Mouse (Mus musculus): ENCODE data around the gene Tuba1a. TPM values are rescaled to one million over a fixed set of nuclear protein-coding genes. Genes with fewer than 3 reads are reported as not detected.
A peak's percentile ranks its signal among the peaks of the same experiment; 100 is the strongest.
"Not testable (repeated sequence)": the region's sequence is repeated elsewhere in the genome, so short reads cannot be mapped to it uniquely, and the experiment has no call there.

Tuba1a gene
- polyA plus RNA-seq, 3 experiments from 2014 or later: 206 to 351 (median 217) TPM

- ATAC-seq: no peak
Measured at GRCm38 (mm10) chr15:98923031-98923537, 30.4 kb downstream of the Tuba1a start.

- ATAC-seq: no peak
Measured at GRCm38 (mm10) chr15:98922581-98922980, 30.9 kb downstream of the Tuba1a start.

GRCm38 (mm10) chr15:98921510-98921909 is 32.0 kb downstream of the Tuba1a start:
- no peak for ATAC-seq

GRCm38 (mm10) chr15:98918499-98918895 is 35.0 kb downstream of the Tuba1a start:
- not testable (repeated sequence) for ATAC-seq

GRCm38 (mm10) chr15:98917538-98918498 is 35.7 kb downstream of the Tuba1a start, which contains the start of gene Lmbr1l:
Gene Lmbr1l (minus strand): TSS chr15:98918231.
- peak; percentile 97 for ATAC-seq

- ATAC-seq: no peak
Measured at GRCm38 (mm10) chr15:98917091-98917490, 36.4 kb downstream of the Tuba1a start.

- ATAC-seq: no peak
Measured at GRCm38 (mm10) chr15:98916016-98916415, 37.5 kb downstream of the Tuba1a start.

GRCm38 (mm10) chr15:98914903-98915302 is 38.6 kb downstream of the Tuba1a start:
- ATAC-seq: no peak

- ATAC-seq: no peak
Measured at GRCm38 (mm10) chr15:98904692-98905091, 48.8 kb downstream of the Tuba1a start.

- no peak for ATAC-seq
Measured at GRCm38 (mm10) chr15:98902600-98902999, 50.9 kb downstream of the Tuba1a start.

- no peak for ATAC-seq
Measured at GRCm38 (mm10) chr15:98901530-98901929, 52.0 kb downstream of the Tuba1a start.

Other genes with a start within 250 kb of the Tuba1a start
- gene Ccdc65, start 245.5 kb downstream of the Tuba1a start, polyA plus RNA-seq (2017; shearing (Covaris generic)): not detected
- 1 to 10 TPM in 1 of 3 experiments, under 1 TPM in 1, not detected in 1; 0.62 to 1.7 TPM for gene Fkbp11, start 225.5 kb downstream of the Tuba1a start, polyA plus RNA-seq (2017; shearing (Covaris generic))
- gene Arf3, start 190.5 kb downstream of the Tuba1a start, polyA plus RNA-seq (2017; shearing (Covaris generic)): 10 to 100 TPM; 35.5 to 38.0 (median 37.8) TPM
- gene Wnt10b, start 175.6 kb downstream of the Tuba1a start, polyA plus RNA-seq (2017; shearing (Covaris generic)): under 1 TPM in 1 of 3 experiments, not detected in 2; 0.15 TPM
- gene Wnt1, start 163.8 kb downstream of the Tuba1a start, polyA plus RNA-seq (2017; shearing (Covaris generic)): under 1 TPM in 1 of 3 experiments, not detected in 2; 0.15 TPM
- gene Ddn, start 144.2 kb downstream of the Tuba1a start, polyA plus RNA-seq (2017; shearing (Covaris generic)): not detected
- 100 to 1,000 TPM; 119 to 137 (median 129) TPM for gene Prkag1, start 122.2 kb downstream of the Tuba1a start, polyA plus RNA-seq (2017; shearing (Covaris generic))
- 10 to 100 TPM; 18.7 to 36.4 (median 30.7) TPM for gene Kmt2d, start 82.5 kb downstream of the Tuba1a start, polyA plus RNA-seq (2017; shearing (Covaris generic))
- 10 to 100 TPM in 2 of 3 experiments, 1 to 10 TPM in 1; 9.5 to 13.0 (median 10.8) TPM for gene Rhebl1, start 59.2 kb downstream of the Tuba1a start, polyA plus RNA-seq (2017; shearing (Covaris generic))
- under 1 TPM in 1 of 3 experiments, not detected in 2; 0.09 TPM for gene Dhh, start 55.2 kb downstream of the Tuba1a start, polyA plus RNA-seq (2017; shearing (Covaris generic))
- 10 to 100 TPM; 17.3 to 46.9 (median 39.3) TPM for gene Lmbr1l, start 35.5 kb downstream of the Tuba1a start, polyA plus RNA-seq (2017; shearing (Covaris generic))
- 100 to 1,000 TPM; 459 to 882 (median 544) TPM for gene Tuba1b, start 19.1 kb downstream of the Tuba1a start, polyA plus RNA-seq (2017; shearing (Covaris generic))
- gene Gm49450, start 152 bp downstream of the Tuba1a start, polyA plus RNA-seq (2017; shearing (Covaris generic)): not detected
- gene Tuba1c, start 76.2 kb upstream of the Tuba1a start, polyA plus RNA-seq (2017; shearing (Covaris generic)): 100 to 1,000 TPM in 1 of 3 experiments, 10 to 100 TPM in 2; 70.4 to 203 (median 83.7) TPM
- gene Prph, start 101.5 kb upstream of the Tuba1a start, polyA plus RNA-seq (2017; shearing (Covaris generic)): not detected
- gene Troap, start 120.9 kb upstream of the Tuba1a start, polyA plus RNA-seq (2017; shearing (Covaris generic)): 1 to 10 TPM in 2 of 3 experiments, under 1 TPM in 1; 0.92 to 9.3 (median 1.1) TPM
- gene C1ql4, start 134.1 kb upstream of the Tuba1a start, polyA plus RNA-seq (2017; shearing (Covaris generic)): not detected
- gene Dnajc22, start 139.5 kb upstream of the Tuba1a start, polyA plus RNA-seq (2017; shearing (Covaris generic)): not detected
- gene Spats2, start 172.2 kb upstream of the Tuba1a start, polyA plus RNA-seq (2017; shearing (Covaris generic)): under 1 TPM in 1 of 3 experiments, not detected in 2; 0.17 TPM

Measured in inflammation-experienced regulatory T-cells, adult 6 months (primary cell).